Mouse (Mus musculus) bone marrow, adult 2 months (tissue): ENCODE measurements around the gene Bag1.

Experiments
- CTCF ChIP-seq: fragments of 200-500 bp; IDR thresholded peaks from 2 replicates; pipeline ENCODE4 v1.5.1; 2011; ENCODE audit warnings: low read length, control low read depth; ENCODE audit not compliant: control insufficient read depth, insufficient read depth
- POLR2A ChIP-seq: fragments of 200-500 bp; IDR thresholded peaks from 2 replicates; pipeline ENCODE4 v1.6.1; 2011; ENCODE audit warnings: low read depth, mild to moderate bottlenecking, control low read depth, low read length, borderline replicate concordance; ENCODE audit not compliant: control insufficient read depth

- TF ChIP-seq POLR2A (no peak), CTCF (no peak)
Observed at GRCm38 (mm10) chr4:40899264-40899663, 48.8 kb downstream of the Bag1 start.
